Mouse (Mus musculus) monocyte, adult 5-6 weeks (primary cell): ENCODE data around the gene Spns3. TPM values are rescaled to one million over a fixed set of nuclear protein-coding genes. Genes with fewer than 3 reads are reported as not detected.

Experiments
- ATAC-seq: fragments of 153-309, 156-312 bp; replicated peaks from 2 replicates; pipeline ENCODE4 v1.8.0; 2017; ENCODE audit warnings: mild to moderate bottlenecking; ENCODE audit not compliant: low TSS enrichment, insufficient number of reproducible peaks, severe bottlenecking, poor library complexity, low FRiP score
- total RNA-seq: library from RNA; stranded (forward); fragments of 200-1000, 200-491, 200-594 nt; gene quantifications from 3 replicates; pipeline ENCODE4 v1.2.3, GENCODE M21; 2017

Gene Spns3
- 0.75 to 3.8 TPM (median 1.3 TPM) in 3 replicates for total RNA-seq

- ATAC-seq = peak; percentile 81
Observed at GRCm38 (mm10) chr11:72550134-72550988, at the start of gene Spns3. Gene Spns3, minus strand, starts transcription at chr11:72550506.

DNA sequence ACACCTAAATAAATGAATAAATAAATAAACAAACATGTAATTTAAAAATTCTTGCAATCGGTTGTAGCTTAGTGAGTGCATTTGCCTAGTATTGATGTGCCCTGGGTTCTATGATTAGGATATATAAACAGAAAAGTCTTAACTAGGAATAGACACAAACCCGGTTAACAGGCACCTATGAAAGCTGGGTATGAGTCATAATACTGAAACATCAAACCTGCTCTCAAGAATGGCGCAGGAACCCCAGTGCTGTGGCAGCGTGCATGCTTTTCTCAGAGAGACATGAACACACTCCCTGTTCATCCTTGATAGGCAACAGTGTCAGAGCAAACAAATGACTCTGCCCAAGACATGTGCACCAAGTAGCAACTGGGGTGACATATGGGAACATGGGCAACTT is 47.5 kb upstream of the Spns3 start:
- ATAC-seq = no peak

- ATAC-seq = no peak
Observed at GRCm38 (mm10) chr11:72595010-72595737, 44.9 kb upstream of the Spns3 start.

DNA sequence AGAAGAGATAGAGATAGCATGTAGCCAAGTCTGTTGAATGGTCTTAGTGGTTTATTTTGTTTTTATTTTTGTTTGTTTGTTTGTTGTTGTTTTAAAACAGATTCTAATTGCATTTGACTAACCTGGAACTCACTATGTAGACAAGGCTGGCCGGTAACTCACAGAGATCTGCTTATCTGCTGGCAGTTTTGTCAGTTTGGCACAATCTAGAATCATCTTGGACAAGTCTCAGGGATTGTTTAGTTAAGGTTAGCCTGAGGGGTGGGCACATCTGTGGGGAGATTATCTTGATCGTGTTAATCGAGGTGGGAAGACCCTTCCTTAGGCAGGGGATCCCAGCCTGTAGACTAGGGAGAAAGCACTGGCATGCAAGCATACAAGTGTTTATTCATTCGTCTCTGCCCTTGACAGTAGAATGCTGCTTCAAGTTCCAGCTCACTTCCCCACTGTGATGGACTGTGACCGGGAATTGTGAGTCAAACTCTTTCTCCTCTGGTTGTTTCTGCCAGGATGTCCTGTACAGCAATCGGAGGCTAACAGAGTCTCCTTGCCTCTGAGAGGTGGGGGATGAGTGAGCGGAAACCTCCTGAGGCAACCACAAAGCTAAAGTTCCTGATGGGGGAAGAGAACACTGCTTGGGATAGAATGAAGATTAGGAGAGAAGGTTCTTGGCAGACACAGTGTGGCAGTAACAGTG is 37.4 kb upstream of the Spns3 start:
- no peak for ATAC-seq

DNA sequence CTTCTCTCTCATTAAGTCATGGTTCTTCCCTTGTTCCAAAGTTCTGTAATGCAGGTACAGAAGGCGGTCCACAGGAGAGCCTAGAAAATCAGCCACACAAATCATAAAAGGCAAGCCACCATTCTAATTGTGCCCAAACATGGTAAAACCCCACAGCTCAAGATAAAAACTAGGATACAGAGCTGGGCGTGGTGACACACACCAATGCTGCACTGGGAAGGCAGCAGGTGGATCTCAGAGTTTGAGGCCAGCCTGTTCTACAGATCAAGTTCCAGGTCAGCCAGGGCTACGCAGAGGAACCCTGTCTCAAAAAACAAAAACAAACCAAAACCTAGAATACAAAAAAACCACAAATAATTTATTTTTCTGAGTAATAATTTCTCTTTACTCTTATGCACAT is 36.3 kb upstream of the Spns3 start:
- no peak for ATAC-seq

DNA sequence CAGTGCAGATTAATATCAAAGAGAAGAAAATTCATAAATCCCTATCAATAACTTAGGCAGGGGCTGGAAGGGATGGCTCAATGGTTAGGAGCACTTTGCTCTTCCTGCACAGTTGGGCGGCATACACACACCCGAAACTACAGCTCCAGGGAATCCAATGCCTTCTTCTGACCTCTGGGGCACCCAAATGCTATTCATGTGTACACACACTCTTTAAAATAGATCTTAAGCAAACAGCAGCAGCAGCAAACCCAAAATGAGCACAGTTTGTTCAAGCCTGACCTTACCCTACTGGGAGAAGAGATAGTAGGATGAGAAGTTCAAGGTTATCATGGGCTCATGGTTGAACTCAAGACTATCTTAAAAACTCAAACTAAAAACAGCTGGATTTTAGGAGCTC is 32.8 kb upstream of the Spns3 start:
- no peak for ATAC-seq

DNA sequence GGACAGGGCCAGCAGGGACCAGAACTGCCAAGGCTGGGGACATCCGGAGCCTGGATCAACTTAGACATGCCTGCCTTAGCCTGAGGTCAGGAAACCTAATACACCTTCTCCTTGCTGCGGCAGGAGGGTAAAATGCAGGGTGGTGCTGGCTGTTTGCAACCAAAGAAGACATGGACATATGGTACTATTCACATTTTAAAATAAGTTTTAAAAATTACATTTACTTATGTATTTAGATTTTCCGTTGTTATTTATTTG is 32.1 kb upstream of the Spns3 start:
- ATAC-seq = no peak

GRCm38 (mm10) chr11:72581609-72582447 is 31.5 kb upstream of the Spns3 start:
- ATAC-seq = no peak

GRCm38 (mm10) chr11:72578471-72578870 is 28.2 kb upstream of the Spns3 start:
- no peak for ATAC-seq

- ATAC-seq = no peak
Observed at GRCm38 (mm10) chr11:72576466-72577351, 26.4 kb upstream of the Spns3 start.

GRCm38 (mm10) chr11:72576111-72576465 is 25.8 kb upstream of the Spns3 start:
- ATAC-seq = no peak

DNA sequence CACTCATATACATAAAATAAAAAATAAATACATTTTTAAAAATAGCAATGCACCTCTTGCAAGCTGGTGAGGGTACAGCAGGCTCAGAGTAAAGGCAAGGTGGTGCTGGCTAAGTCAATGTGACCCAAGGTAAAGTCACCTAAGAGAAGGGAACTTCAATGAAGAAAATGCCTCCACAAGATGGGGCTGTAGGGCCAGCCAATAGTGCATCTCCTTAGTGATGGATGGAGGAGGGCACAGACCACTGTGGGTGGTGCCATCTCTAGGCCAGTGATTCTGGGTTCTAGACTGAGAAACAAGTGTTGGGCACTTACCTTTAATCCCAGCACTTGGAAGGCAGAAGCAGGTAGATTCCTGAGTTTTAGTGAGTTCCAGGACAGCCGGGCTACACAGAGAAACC is 23.5 kb upstream of the Spns3 start:
- ATAC-seq = no peak

- peak; percentile 91 for ATAC-seq
Observed at GRCm38 (mm10) chr11:72570319-72570979, 20.1 kb upstream of the Spns3 start.

- ATAC-seq = no peak
Observed at GRCm38 (mm10) chr11:72569671-72570318, 19.5 kb upstream of the Spns3 start.

GRCm38 (mm10) chr11:72569051-72569450 is 18.7 kb upstream of the Spns3 start:
- no peak for ATAC-seq

DNA sequence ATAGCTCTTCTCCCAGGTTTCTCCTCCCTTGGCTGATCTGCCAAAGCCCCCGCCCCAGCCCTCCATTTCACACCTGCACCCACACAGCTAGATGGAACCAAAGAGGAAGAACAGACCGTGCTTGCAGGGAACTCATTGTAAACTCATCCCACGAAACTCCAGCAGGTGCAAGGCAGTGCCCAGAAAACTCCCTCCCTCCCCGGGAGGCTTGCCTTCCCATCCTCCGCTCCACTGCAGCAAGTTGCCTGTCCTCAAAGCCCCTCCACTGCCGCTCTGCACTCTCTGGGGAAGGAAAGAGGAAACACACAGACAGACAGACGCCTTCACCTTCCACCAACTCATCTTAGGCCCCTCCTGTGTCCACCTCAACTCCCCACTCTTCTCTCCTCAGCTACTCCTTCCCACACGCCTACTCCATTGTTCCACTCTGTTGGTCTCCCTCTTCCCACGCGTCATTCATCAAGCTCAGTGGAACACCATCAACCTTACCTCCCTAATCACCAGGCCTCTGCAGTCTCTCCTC is 16.6 kb upstream of the Spns3 start:
- no peak for ATAC-seq

DNA sequence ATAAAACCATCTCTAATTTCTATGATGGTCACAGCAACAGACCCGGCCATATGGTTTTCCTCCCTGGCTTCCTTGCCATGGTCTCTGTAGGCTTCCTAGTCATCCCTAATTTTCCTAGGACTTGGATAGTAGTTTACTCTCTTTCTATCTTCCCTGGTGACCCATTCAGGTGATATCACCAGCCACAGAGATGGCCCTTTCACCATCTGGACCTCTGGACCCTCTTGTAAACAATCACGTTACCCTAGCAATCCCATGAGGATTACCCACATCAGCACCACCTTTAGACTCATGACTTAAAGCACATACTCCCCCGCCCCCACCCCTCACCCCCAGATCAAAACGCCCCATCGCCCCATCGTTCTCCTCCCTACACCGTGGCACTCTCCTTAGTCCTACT is 16.0 kb upstream of the Spns3 start:
- ATAC-seq = no peak
